Mouse (Mus musculus): ENCODE data around the gene H6pd.
"Not testable (repeated sequence)": the region's sequence is repeated elsewhere in the genome, so short reads cannot be mapped to it uniquely, and the experiment has no call there.

H6pd gene

DNA sequence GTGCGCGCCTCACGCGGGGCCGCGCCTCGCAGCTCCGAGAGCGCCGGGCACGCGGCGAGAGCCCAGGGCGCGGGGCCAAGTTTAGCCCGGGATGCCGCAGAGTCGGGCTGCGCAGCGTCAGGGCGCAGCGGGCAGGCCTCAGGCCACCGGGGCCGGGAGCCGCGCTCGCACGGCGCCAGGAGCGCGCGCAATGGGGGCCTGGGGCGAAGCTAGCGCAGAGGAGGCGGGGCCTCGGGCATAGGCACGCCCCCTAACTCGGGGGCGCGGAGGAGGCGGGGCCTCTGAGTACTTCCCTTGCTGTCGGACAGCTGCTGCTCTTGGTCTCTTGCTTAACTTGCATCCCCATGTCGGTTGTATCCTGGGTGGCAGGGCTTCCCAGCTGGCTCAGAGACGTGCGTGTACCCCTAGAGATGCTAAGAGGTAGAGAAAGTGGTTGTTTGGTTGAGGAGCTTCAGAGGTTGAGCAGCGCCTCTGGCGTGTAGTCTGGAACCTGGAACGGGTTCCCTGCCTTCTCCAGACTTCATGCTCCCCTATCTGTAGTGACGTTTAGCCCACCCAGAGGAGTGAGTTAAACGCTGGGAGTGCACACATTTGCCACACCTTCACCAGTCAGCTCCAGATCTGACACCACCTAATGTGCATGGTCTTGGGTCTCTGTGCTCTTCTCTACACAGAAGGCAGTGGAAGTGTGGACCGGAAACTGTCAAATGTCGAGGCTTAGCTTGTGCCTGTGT is at the start of gene H6pd:
H6pd (minus strand) TSS at position 171 of the 734 bp plus-strand sequence.
- peak; percentile 68 to 85 for DNase-seq (ENCODE audit: low read depth in 1 of 2, low spot score in 2 of 2)

DNA sequence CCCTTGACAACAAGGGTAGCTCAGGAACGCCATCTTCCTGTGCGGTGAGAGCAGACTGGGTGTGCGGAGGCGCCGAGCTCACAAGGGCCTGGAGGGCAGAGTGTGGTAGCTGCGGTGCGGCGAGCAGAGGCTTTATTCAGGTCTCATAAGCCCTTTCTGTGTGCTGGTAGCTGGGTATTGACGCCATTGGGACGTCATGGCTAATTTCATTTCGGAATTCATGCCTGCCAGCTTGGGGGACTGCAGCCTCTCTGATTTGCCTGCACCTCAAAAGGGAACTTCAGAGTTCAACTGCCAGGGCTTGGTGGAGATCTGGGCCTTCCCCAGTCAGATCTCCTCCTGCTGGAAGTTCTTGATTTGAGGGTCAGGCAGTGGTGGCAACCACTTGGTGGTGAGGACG is 48.9 kb upstream of the H6pd start:
- DNase-seq (ENCODE audit: low read depth in 1 of 2, low spot score in 2 of 2) = no peak

DNA sequence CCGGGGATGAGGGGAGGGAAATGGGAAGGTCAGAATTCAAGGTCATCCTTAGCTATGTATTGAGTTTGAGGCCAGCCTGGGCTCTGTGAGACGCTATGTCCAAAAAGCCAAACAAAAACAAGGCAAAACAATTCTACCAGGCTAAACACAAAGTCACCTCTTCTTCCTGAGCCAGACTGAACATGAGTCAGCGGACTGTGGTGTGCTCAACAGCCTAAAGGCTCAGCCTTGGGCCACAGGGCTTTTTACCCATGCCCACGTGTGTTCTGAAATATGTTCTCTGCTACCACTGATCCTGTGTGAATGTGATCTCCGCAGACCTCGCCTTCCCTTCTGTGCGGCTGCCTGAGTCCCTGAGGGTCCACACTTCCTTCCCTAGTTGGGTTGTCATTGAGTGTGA is 47.3 kb upstream of the H6pd start:
- DNase-seq (ENCODE audit: low read depth in 1 of 2, low spot score in 2 of 2) = no peak

DNA sequence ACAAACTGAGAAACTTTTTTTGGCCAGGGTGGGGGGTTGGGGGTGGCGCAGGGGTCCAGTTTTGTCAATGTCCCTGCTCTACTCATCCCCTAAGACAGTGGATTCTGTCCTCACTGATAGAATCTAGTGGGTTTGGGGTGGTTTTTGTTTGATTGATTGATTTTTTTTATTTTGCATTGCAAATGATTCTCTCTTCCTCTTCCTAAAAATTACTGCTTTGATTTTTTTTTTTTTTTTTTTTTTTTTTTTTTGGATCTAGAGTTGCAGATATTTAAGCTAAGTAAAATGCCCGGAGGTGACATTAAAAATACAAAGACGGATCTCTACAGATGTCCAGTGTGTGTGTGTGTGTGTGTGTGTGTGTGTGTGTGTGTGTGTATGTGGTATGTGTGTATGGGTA is 43.6 kb upstream of the H6pd start:
- DNase-seq (ENCODE audit: low read depth in 1 of 2, low spot score in 2 of 2) = no peak

DNA sequence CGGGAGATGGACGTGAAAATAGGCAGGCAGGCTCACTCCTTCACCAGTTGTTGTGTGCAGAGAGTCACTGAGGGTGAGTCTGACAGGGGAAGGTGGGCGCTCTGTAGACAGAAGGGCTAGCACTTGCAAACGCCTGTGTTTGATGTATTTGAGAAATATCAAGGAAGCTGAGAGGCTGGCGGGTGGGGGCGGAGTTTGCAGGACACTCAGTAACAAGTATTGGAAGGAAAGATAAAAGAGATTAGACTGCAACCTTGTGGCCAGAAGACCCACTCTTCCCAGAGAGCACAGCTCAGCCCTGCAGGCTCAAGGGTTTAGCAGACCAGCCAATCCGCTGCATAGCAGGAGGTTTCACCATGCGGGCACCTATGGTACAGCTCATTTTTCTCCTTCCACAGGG is 42.7 kb upstream of the H6pd start:
- DNase-seq (ENCODE audit: low read depth in 1 of 2, low spot score in 2 of 2) = no peak

- DNase-seq (ENCODE audit: low read depth in 1 of 2, low spot score in 2 of 2) = no peak
These were observed 40.9 kb upstream of the H6pd start for GRCm38 (mm10) chr4:150049564-150050226.

- no peak for DNase-seq (ENCODE audit: low read depth in 1 of 2, low spot score in 2 of 2)
These were observed 40.3 kb upstream of the H6pd start for GRCm38 (mm10) chr4:150049157-150049513.

GRCm38 (mm10) chr4:150048478-150049156 is 39.8 kb upstream of the H6pd start:
- DNase-seq (ENCODE audit: low read depth in 1 of 2, low spot score in 2 of 2) = no peak

GRCm38 (mm10) chr4:150048038-150048437 is 39.2 kb upstream of the H6pd start:
- DNase-seq (ENCODE audit: low read depth in 1 of 2, low spot score in 2 of 2) = no peak

- no peak for DNase-seq (ENCODE audit: low read depth in 1 of 2, low spot score in 2 of 2)
These were observed 34.8 kb upstream of the H6pd start for GRCm38 (mm10) chr4:150043591-150043990.

GRCm38 (mm10) chr4:150041346-150042110 is 32.7 kb upstream of the H6pd start:
- DNase-seq (ENCODE audit: low read depth in 1 of 2, low spot score in 2 of 2) = no peak

- DNase-seq (ENCODE audit: low read depth in 1 of 2, low spot score in 2 of 2) = not testable (repeated sequence)
These were observed 32.0 kb upstream of the H6pd start for GRCm38 (mm10) chr4:150040856-150041255.

GRCm38 (mm10) chr4:150040003-150040581 is 31.3 kb upstream of the H6pd start:
- DNase-seq (ENCODE audit: low read depth in 1 of 2, low spot score in 2 of 2) = no peak

GRCm38 (mm10) chr4:150038533-150038932 is 29.7 kb upstream of the H6pd start:
- no peak for DNase-seq (ENCODE audit: low read depth in 1 of 2, low spot score in 2 of 2)

DNA sequence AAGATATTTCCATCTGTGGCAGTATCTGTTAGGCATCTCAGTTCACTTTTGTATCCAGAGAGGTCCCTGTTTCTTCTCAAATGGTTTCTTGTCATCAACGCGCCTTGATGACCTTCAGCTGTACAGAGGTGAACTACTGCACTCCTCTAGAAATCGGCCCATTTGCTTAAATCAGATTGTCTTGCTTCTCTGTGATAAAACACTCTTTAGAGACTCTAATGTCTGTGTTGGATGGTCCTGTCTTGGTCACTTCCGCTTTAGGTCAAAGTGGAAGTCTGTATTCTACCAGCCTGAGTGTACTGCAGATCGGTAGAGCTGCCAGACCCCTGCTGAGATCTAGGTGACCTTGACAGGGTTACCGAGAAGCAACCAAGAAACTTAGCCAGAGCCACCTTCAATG is 27.3 kb upstream of the H6pd start:
- no peak for DNase-seq (ENCODE audit: low read depth in 1 of 2, low spot score in 2 of 2)

DNA sequence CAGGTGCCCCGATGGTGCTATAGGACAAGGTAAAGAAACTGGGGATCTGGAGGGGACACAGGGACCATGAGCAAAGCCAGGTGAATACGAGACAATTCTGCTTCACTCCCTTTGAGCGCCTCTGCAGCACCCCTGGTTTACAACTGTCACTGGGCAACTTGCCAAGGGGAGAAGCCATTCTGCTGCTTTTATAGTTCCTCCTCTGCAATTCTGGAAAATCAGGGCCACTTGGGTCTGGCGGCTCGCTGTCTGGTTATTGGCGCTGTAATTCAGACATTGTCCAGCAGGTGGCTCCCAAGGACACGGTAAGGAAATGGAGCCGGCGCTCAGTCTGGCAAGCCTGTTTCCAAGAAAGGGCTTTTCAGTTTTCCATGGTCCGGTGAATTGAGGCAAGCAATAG is 26.5 kb upstream of the H6pd start:
- peak; percentile 55 to 74 for DNase-seq (ENCODE audit: low read depth in 1 of 2, low spot score in 2 of 2)

DNA sequence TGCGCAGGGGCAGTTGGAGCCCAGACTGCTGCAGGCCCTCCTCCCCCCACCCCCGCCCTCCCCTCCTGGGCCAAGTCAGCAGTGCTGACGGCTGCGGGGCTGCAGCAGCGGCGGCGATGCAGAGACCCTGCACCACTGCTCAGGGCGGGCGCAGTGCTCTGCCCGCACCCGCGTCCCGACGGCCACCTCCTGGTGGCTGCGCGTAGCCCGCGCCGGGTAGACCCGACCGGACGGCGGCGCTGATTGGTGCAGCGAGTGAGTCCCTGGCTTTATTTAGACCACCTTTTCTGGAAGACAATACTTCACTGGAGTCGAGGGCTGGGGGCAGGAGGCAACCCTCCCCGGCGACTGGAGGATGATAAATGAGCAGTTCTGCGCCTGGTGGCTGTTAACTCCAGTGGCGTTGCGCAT is 24.4 kb upstream of the H6pd start:
- no peak for DNase-seq (ENCODE audit: low read depth in 1 of 2, low spot score in 2 of 2)

GRCm38 (mm10) chr4:150031234-150031890 is 22.5 kb upstream of the H6pd start:
- no peak for DNase-seq (ENCODE audit: low read depth in 1 of 2, low spot score in 2 of 2)

DNA sequence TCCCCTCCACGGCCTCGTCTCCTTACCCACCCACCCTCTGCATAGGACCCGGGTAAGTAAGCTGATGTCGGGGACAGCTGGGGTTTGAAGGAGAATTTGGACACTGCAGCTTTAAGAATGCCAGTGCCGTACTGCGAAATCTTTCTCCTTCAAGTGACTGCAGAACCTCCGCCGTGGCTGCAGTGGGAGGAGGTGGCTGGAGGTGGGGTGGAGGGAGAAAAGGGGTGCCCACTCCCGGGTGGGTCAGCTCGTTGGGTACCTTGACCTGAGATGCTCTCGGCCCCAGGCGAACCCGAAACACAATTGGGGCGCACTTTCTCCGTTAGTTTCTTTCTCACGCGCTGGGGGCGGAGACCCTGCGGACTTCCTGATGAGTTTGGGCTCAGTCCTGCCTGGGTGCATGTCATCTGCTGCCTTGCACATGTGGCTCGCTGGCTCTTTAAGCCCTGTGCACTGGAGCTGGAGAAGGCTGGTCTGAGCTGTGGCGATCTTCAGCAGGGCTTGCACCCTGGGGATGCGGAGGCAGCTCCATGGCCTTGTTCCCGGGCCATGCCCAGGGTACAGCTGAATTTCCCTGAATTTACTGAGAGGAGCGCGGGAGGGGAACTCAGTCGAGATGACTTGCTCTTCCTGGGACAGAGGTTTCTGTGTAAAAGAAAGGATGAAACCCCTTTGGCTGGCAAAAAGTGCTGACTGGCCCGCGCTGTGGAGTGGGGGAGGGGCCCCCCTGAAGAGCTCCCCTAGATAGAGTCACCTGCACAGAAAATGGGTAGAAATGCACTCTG is 21.8 kb upstream of the H6pd start:
- no peak for DNase-seq (ENCODE audit: low read depth in 1 of 2, low spot score in 2 of 2)

GRCm38 (mm10) chr4:150029885-150030284 is 21.1 kb upstream of the H6pd start:
- no peak for DNase-seq (ENCODE audit: low read depth in 1 of 2, low spot score in 2 of 2)

All from monocyte, adult 2 months (primary cell).